Mouse (Mus musculus) liver, embryonic 16.5 days (tissue): ENCODE measurements around the gene Cd36. TPM values are rescaled to one million over a fixed set of nuclear protein-coding genes. Genes with fewer than 3 reads are reported as not detected.
"Not testable (repeated sequence)": the region's sequence is repeated elsewhere in the genome, so short reads cannot be mapped to it uniquely, and the experiment has no call there.

Experiments
- ATAC-seq: fragments of 200-750 bp; cut with Nextera tagmentation; 2 replicates; pipeline ENCODE4 v1.8.0; 2017; ENCODE audit warnings: low read depth, mild to moderate bottlenecking, moderate number of reproducible peaks, moderate library complexity
- H3K27ac ChIP-seq: fragments of 300-500 bp; sonication (generic); 2 replicates; pipeline ENCODE4 v1.5.1; 2014; ENCODE audit warnings: mild to moderate bottlenecking, low read length
- H3K27me3 ChIP-seq: fragments of 300-500 bp; sonication (generic); 2 replicates; pipeline ENCODE4 v1.6.1; 2014; ENCODE audit warnings: low read depth, low read length, mixed read lengths; ENCODE audit not compliant: control insufficient read depth, insufficient read depth
- H3K36me3 ChIP-seq: fragments of 300-500 bp; sonication (generic); 2 replicates; pipeline ENCODE4 v1.6.1; 2014; ENCODE audit warnings: mild to moderate bottlenecking; ENCODE audit not compliant: control insufficient read depth, insufficient read depth
- H3K4me1 ChIP-seq: fragments of 300-500 bp; sonication (generic); 2 replicates; pipeline ENCODE4 v1.6.1; 2014; ENCODE audit warnings: low read depth, low read length, mixed read lengths; ENCODE audit not compliant: control insufficient read depth
- H3K4me2 ChIP-seq: fragments of 300-500 bp; sonication (generic); 2 replicates; pipeline ENCODE4 v1.6.1; 2014; ENCODE audit warnings: low read depth, low read length, mixed read lengths
- H3K4me3 ChIP-seq: fragments of 300-500 bp; sonication (generic); 2 replicates; pipeline ENCODE4 v1.5.1; 2014; ENCODE audit warnings: low read depth, mild to moderate bottlenecking, low read length
- H3K9ac ChIP-seq: fragments of 300-500 bp; sonication (generic); 2 replicates; pipeline ENCODE4 v1.6.1; 2014; ENCODE audit warnings: low read depth, low read length
- H3K9me3 ChIP-seq: fragments of 300-500 bp; sonication (generic); replicated peaks from 2 replicates; pipeline ENCODE4 v1.6.1; 2016; ENCODE audit warnings: low read length; ENCODE audit not compliant: control insufficient read depth
- WGBS: fragments of 180-500 bp; shearing (Covaris S2); extraction: QIAGEN DNeasy Blood & Tissue Kit; methylation state at CpG from one replicate; pipeline ENCODE4 v1.1.7; 2014; ENCODE audit not compliant: insufficient replicate concordance; 5-methylcytosine and 5-hydroxymethylcytosine counted together
- polyA plus RNA-seq: library from polyadenylated mRNA; unstranded; fragments of >200 nt; fragmentation: Nextera tagmentation; extraction: Ambion mirVana; gene quantifications from 2 replicates; pipeline ENCODE4 v1.2.1, GENCODE M21; 2015

Gene Cd36
- 36.8 and 40.2 TPM in 2 replicates for polyA plus RNA-seq

DNA sequence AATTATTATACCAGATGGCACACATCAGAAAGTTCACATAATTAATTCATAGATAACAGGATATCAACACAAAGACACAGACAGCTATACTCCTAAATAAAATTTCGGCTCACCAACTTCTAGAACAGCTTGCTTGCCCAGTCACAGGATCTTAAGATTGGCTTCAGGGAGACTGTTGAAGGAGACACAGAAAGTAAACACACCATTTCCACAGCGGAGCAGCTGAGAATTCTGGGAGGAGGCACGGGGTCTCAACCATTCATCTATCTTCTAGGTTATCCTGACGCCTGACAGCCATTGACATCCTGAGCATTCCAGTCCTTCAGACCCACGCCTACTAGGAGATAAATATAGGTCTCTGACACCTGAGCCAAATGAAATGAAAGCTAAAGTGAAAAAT lies at the start of gene Cd36:
Cd36 (minus strand) TSS at position 204 of the 400 bp plus-strand sequence.
- ATAC-seq = no peak
- H3K36me3 ChIP-seq = no peaks in the 10 kb centered on the region
- no peak within 1 kb of the TSS for H3K27ac ChIP-seq
- H3K9me3 ChIP-seq = no peaks in the 10 kb centered on the region
- H3K27me3 ChIP-seq = no peaks in the 10 kb centered on the region
- no peak within 1 kb of the TSS for H3K4me2 ChIP-seq
- H3K4me3 ChIP-seq = no peak within 1 kb of the TSS
- H3K9ac ChIP-seq = no peak within 1 kb of the TSS
- no peaks in the 10 kb centered on the region for H3K4me1 ChIP-seq
- 40% methylated on average over 5 of the region's 5 CpGs for WGBS

DNA sequence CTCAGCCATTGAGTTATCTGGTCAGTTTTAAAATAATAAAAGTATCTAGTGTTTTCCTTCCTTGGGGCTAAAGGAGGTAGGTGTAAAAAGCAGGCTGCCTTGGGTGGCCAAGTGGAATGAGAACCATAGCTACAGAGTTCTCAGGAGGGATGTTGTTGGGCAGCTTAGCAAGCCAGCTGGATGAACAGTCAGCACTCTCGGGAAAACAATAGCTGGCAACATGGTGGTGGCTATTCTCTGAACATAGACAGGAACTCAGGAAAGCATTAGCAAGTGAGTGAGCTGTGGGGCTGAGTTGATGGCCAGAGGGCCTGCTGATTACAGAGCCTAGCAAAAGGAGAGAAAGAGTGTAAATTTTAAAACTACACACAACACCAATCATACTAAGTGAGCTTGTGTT lies 45.9 kb upstream of the Cd36 start:
- WGBS = 43% methylated on average over 1 of the region's 1 CpGs
- ATAC-seq = no peak
- no peak overlapping the region for H3K4me2 ChIP-seq

DNA sequence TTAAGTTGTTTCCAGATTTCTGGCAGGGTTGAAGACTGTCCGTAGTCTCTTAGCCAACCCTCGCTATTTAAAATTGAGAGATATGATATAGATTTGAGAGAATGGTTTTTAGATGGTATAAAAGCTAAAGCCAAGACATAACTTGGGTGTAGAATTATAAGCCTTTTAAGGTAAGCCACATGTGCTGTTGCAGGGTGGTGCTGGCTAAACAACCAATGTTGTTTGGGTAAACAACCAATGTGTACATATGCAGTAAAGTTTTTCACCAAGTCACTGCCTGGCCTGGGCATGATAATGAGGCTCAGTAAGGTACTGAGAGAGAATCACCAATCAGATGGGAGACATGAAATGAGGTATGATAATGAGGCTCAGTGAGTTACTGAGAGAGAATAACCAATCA lies 43.0 kb upstream of the Cd36 start:
- not testable (repeated sequence) for H3K4me2 ChIP-seq, H3K9me3 ChIP-seq, H3K27ac ChIP-seq, H3K36me3 ChIP-seq, H3K9ac ChIP-seq, H3K27me3 ChIP-seq, H3K4me1 ChIP-seq, H3K4me3 ChIP-seq
- ATAC-seq = peak; percentile 63
- WGBS = 88% methylated on average over 2 of the region's 2 CpGs

More for the DNA sequence above, 45.9 kb upstream of the Cd36 start:
- Histone ChIP-seq H3K9ac (no peak overlapping the region), H3K27ac (no peak overlapping the region), H3K27me3 (no peaks in the 10 kb centered on the region), H3K4me1 (peaks cover 5% of the 10 kb centered on the region), H3K9me3 (no peaks in the 10 kb centered on the region), H3K36me3 (no peaks in the 10 kb centered on the region), H3K4me3 (no peak overlapping the region)

DNA sequence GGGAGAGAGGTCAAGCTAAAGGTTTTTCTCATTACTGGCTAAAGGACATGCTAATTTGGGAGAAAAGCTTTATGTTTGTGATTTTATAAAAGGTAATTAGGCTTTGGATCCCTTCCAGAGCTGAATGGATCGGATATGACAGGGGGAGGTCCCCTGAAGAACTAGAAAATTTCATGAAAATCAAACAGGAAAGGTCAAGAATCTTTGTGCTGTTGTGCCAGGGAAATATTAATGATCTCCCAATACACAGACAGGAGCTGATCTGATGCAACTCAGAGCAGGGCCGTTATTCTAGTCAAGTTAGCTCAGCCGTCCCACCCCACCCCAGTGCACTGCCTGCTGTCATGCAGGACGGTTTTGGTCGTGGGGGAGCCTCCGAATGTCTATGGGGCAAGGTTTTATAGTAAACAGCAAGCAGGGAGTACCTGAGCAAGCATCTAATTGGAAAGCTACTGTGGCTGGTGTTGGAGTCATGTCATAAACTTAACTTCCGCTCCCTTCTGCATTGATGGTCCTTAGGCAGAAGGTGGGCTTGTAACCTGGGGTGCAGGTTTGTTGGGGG lies 40.5 kb upstream of the Cd36 start:
- ATAC-seq = no peak
- Histone ChIP-seq H3K27me3 (no peaks in the 10 kb centered on the region), H3K36me3 (no peaks in the 10 kb centered on the region), H3K9ac (no peak overlapping the region), H3K27ac (no peak overlapping the region), H3K4me1 (no peaks in the 10 kb centered on the region), H3K4me2 (no peak overlapping the region), H3K9me3 (no peaks in the 10 kb centered on the region), H3K4me3 (no peak overlapping the region)
- 60% methylated on average over 7 of the region's 7 CpGs for WGBS

DNA sequence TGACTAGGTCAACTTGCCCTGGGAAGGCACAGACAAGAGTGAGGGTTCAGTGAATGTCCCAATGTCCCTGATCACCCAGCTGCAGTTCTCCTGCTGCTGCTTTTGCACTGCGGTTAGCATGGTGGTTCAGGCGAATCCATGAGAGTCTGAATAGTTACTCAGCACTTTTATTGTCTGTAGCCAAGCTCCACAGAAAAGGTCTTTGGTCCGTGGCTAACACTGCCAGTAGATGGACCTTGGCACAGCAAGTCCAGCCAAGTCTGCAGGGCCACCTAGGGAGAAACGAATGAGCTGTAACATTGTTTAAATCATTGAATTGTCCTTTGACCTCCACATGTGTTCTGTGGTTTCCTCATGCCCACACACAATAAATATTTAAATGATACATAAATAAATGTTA lies 39.9 kb upstream of the Cd36 start:
- Histone ChIP-seq H3K9me3 (no peaks in the 10 kb centered on the region), H3K9ac (no peak overlapping the region), H3K4me1 (no peaks in the 10 kb centered on the region), H3K27ac (no peak overlapping the region), H3K4me3 (no peak overlapping the region), H3K4me2 (no peak overlapping the region), H3K36me3 (no peaks in the 10 kb centered on the region), H3K27me3 (no peaks in the 10 kb centered on the region)
- WGBS = 36% methylated on average over 4 of the region's 4 CpGs
- no peak for ATAC-seq

DNA sequence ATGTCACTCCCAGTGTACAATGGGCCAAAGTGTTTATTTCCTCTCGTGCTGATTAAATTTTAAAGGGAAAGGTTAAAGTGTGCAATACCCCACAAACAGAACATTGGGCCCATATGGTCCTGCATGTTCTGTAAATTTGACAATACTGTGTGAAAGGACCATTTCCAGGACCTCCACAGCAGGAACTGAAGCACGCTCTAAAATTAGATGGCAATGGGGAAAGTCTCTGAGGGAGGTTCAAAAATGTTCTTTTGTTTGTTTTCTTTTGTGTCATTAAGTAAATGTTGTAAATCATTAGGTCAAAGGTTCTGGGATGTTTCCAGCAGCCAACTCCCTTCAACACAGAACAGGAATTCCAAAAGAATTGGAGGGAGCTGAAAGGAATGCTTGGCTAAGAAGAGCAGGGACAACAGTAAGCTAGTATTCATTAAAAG lies 35.5 kb upstream of the Cd36 start:
- ATAC-seq = no peak
- H3K27ac ChIP-seq = no peak overlapping the region

DNA sequence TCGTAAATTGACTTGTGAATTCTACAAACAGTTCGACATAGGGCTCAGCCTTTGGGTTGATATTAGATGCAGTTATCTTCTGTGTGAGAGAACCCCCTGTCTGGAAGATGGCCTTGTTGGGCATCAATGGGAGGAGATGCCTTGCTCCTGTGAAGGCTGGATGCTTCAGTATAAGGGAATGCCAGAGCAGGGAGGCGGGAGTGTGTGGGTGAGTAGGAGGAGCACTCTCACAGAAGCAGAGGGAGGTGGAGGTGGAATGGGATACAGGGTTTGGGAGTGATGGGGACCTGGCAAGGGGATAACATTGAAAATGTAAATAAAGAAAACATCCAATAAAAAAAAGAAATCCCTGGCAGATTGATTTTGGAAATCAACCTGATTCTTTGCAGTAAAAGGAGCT lies 35.0 kb upstream of the Cd36 start:
- Histone ChIP-seq H3K4me1 (no peaks in the 10 kb centered on the region), H3K27ac (no peak overlapping the region), H3K9me3 (no peaks in the 10 kb centered on the region), H3K4me2 (no peak overlapping the region), H3K9ac (no peak overlapping the region), H3K4me3 (no peak overlapping the region), H3K27me3 (no peaks in the 10 kb centered on the region), H3K36me3 (no peaks in the 10 kb centered on the region)
- WGBS = 63% methylated on average over 3 of the region's 3 CpGs
- ATAC-seq = no peak

More for the DNA sequence above, 35.5 kb upstream of the Cd36 start:
- Histone ChIP-seq H3K9ac (no peak overlapping the region), H3K4me3 (no peak overlapping the region), H3K4me1 (no peaks in the 10 kb centered on the region), H3K4me2 (no peak overlapping the region), H3K9me3 (no peaks in the 10 kb centered on the region), H3K36me3 (no peaks in the 10 kb centered on the region), H3K27me3 (no peaks in the 10 kb centered on the region)
- WGBS = 32% methylated on average over 2 of the region's 2 CpGs

DNA sequence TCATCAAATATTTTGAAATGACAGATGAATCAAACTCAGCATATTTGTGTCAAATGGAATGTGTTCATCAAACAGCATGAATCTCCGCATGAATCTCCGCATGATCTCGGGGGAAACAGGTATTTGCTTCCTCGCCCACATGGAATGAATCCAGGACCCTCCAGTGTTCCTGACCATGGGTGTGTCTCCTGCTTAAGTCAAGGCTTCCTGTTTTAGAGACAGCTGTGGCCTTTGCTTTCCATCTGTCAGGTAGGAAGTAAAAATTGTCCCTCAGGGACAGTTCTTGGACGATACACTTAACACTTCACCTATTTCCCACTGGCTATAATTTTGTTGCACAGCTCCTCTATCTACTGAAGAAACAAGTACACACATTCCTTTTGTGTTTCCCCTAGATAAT lies 30.4 kb upstream of the Cd36 start:
- Histone ChIP-seq H3K4me3 (no peak overlapping the region), H3K9ac (no peak overlapping the region), H3K27ac (no peak overlapping the region), H3K4me2 (no peak overlapping the region), H3K27me3 (no peaks in the 10 kb centered on the region), H3K36me3 (no peaks in the 10 kb centered on the region), H3K4me1 (no peaks in the 10 kb centered on the region), H3K9me3 (no peaks in the 10 kb centered on the region)
- ATAC-seq = no peak
- 63% methylated on average over 5 of the region's 5 CpGs for WGBS

DNA sequence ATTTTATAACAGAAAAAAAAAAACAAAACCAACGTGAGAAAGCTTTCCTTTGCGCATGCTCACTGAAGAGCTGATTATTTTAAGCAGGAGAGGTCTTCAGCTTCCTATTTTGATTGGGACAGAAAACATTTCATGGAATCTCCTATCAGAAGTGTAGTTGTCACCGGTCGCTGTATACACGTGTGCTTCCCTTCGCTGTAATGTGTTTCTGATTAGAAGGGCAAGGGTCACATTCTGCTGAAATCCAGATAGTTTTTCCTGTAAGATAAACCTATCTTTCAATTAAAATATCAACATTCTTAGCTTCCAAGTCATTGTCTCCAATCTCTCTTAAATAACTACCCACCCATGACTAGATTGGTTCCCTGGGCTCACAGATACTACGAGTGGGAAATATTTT lies 16.2 kb upstream of the Cd36 start:
- Histone ChIP-seq H3K27me3 (no peaks in the 10 kb centered on the region), H3K4me2 (no peak overlapping the region), H3K9me3 (no peaks in the 10 kb centered on the region), H3K4me3 (no peak overlapping the region), H3K27ac (no peak overlapping the region), H3K9ac (no peak overlapping the region), H3K36me3 (no peaks in the 10 kb centered on the region), H3K4me1 (no peaks in the 10 kb centered on the region)
- WGBS = 59% methylated on average over 7 of the region's 7 CpGs
- ATAC-seq = no peak
